Mouse (Mus musculus) ES-E14 (cell line): ENCODE measurements around the gene Amacr.

Experiments used
- HCFC1 ChIP-seq: IDR thresholded peaks from 2 replicates; pipeline ENCODE4 v1.6.1; 2012; ENCODE audit warnings: low read length, inconsistent platforms, borderline replicate concordance; ENCODE audit not compliant: insufficient read depth
- MAFK ChIP-seq: IDR thresholded peaks from 2 replicates; pipeline ENCODE4 v1.6.1; 2014; ENCODE audit warnings: mild to moderate bottlenecking, low read depth, low read length, inconsistent platforms; ENCODE audit not compliant: insufficient read depth
- ZC3H11A ChIP-seq: IDR thresholded peaks from 2 replicates; pipeline ENCODE4 v1.6.1; 2012; ENCODE audit warnings: low read depth, mild to moderate bottlenecking, inconsistent platforms, low read length, borderline replicate concordance

- TF ChIP-seq HCFC1, result no peak
- TF ChIP-seq ZC3H11A, result no peak
- TF ChIP-seq MAFK, result no peak
These were observed 55.8 kb downstream of the Amacr start for GRCm38 (mm10) chr15:11037376-11037695.
